Mouse (Mus musculus): ENCODE measurements around the gene Sept1. TPM values are rescaled to one million over a fixed set of nuclear protein-coding genes. Genes with fewer than 3 reads are reported as not detected.
A peak's percentile ranks its signal among the peaks of the same experiment; 100 is the strongest.

The Sept1 gene
- total RNA-seq (2021) = 1 to 10 TPM; 5.5 to 5.9 TPM
- long read RNA-seq, partial matches to known transcripts = 2 of 4 reads
- long read RNA-seq, other reads (novel, unspliced or antisense) = 0 of 4 reads

- DNase-seq (ENCODE audit: low spot score in 2 of 2) = peak; percentile 82 to 89
These were observed at the start of gene Sept1, which contains the start of gene Zfp553 for GRCm38 (mm10) chr7:127232622-127233367. Sept1 (minus strand) TSS chr7:127233130. Zfp553 (plus strand) TSS chr7:127233061.

GRCm38 (mm10) chr7:127282190-127282589 is 49.3 kb upstream of the Sept1 start:
- no peak for DNase-seq (ENCODE audit: low spot score in 2 of 2)

- DNase-seq (ENCODE audit: low spot score in 2 of 2) = no peak
These were observed 48.2 kb upstream of the Sept1 start for GRCm38 (mm10) chr7:127281114-127281513.

DNA sequence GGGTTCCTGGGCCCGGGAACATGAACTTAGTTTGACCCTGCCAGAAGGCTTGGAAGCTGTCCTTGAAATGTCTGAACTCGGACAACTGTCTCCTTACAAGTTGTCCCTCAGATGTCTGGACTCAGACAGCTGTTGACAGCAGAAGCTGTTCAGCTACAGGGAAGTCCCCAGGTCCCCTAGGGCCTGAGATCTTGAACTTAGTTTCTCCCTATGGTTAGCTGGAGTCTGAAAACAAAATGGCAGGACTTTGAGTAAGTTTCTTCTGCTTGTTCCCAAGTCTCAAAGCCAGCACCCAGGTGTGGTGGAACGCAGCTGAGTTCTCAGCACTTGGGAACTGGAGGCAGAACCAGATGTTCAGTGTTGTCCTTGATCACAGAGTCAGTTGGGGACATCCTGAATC is 47.2 kb upstream of the Sept1 start:
- no peak for DNase-seq (ENCODE audit: low spot score in 2 of 2)

DNA sequence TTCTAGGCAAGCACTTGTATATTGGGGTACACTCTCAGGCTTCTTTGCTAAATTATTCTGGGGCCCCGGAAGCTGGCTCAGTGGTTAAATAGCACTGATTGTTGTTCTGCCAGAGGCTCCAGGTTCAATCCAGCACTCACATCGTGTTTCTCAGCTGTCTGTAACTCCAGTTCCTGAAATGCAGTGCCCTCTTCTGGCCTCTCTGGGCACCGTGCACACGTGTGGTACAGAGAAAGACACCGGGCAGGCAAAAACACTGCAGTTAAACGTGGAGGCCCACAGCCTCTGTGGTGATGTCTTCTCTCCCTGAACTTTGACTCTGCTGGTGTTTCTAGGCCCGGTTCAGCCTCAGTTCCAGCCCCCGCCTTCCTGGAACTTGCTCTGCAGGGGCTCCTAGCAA is 45.4 kb upstream of the Sept1 start:
- DNase-seq (ENCODE audit: low spot score in 2 of 2) = no peak

GRCm38 (mm10) chr7:127276519-127276961 is 43.6 kb upstream of the Sept1 start:
- DNase-seq (ENCODE audit: low spot score in 2 of 2) = no peak

DNA sequence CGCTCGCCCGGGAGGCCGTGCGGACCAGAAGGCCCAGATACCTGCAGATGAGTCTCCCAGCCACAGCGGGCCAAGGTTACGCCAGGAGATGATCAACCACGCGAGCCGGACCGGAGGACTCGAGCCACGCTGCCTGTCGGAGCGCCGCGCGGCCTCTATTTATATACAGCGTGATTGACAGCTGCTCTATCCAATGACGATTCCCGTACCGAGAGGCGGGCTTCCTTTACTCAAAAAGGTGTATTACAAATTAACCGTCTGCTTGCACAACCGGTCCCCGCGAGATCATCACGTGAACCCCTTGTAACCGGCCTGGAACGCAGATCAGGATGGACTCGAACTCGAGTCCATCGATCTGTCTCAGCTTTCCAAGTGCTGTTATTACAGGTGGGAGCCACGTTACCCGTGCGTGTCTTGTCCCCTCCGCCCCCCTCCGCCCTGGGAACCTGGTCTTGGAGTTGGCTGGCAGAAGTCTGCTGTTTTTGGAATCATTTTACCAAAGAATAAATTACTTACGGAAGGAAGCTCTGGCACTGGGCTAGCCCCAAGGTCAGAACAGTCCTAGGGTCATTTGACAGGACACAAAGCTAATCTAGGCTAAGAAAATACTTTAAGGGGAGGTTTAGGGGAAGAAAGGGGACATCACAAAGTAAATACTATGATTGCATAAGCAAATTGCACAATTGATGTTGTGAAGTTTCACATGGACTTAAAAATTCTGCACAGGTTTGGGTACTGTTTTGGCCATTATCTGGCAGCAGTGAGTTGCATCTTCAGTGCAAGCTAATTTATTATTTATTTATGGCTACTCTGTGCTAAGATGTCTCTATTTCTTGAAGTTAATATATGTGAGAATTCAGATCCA is 41.2 kb upstream of the Sept1 start, which contains the start of gene Sephs2:
TSS of gene Sephs2 (minus strand) at position 131 of the 865 bp plus-strand sequence.
- DNase-seq (ENCODE audit: low spot score in 2 of 2) = peak; percentile 96

DNA sequence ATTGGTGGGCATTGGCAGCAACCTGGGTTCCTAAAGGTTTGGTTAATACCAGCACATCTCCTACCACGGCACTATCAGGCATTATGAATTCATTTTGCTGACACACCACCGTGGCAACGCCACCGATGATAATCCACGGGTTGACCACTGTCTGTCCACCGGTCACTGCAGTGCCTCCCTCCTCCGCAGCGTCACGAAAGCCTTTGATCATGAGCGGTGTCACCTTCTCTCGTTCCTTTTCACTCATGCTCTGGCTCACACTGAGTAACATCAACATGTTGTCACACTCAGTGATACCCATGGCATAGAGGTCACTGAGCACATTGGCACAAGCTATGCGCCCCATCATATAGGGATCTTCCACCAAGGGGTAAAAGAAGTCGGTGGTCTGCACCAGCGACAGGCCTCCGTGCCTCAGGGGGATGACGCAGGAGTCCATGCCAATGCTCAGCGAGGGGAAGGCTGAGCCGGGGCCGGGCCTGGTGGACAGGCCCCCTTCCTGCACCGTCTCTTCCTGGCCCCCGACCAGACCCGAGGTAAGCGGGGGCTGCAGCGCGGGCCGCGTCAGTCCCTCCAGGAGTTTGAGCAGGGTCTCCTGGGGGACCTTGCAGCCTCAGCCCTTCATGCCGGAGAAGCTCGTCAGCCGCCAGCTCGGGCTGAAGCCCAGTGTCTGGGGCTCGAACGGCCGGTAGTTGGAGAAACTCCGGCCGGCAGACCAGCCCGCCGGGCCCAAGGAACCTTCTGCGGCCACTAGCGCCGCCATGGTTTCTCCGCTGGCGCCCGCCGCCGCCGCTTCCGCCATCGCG is 40.4 kb upstream of the Sept1 start:
- peak in 1 of 2 experiments; percentile 55 for DNase-seq (ENCODE audit: low spot score in 2 of 2)

DNA sequence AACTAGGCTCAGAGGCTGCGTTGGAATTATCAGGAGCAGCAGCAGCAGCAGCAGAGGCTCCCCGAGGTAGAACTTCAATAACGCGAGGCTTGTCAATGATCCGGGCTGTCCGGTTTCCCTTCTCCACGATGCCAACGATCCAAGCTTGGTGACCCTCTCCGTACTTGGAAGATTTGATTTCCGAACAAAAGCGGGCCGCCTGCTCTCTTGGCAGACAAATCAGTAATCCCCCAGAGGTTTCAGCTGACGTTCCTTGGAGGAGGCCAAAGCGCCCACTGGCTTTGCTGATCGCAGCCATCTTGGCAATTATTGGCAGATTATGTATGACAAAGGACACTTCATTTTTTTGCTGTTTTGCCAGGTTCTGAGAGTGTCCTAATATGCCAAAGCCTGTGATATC is 39.6 kb upstream of the Sept1 start:
- DNase-seq (ENCODE audit: low spot score in 2 of 2) = no peak

DNA sequence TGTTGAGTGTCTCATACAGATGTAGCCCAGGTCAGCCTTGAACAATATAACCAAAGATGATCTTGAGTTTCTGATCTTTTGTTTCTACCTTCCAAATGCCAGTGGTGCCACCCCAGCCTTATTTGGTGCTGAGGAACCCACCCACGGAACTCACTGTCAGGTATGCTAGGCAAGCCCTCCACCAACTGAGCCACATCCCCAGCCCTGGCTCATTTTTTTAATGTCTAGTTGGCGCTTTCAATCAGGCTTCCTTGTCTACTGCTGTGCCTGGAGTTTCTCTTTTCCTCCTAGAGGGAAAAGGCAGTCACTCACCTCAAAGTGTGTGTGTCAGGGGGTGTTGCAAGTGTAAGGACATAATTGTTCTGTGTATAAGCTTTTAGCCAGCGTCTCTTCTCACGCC is 38.2 kb upstream of the Sept1 start:
- no peak for DNase-seq (ENCODE audit: low spot score in 2 of 2)

GRCm38 (mm10) chr7:127270666-127271065 is 37.7 kb upstream of the Sept1 start:
- no peak for DNase-seq (ENCODE audit: low spot score in 2 of 2)

DNA sequence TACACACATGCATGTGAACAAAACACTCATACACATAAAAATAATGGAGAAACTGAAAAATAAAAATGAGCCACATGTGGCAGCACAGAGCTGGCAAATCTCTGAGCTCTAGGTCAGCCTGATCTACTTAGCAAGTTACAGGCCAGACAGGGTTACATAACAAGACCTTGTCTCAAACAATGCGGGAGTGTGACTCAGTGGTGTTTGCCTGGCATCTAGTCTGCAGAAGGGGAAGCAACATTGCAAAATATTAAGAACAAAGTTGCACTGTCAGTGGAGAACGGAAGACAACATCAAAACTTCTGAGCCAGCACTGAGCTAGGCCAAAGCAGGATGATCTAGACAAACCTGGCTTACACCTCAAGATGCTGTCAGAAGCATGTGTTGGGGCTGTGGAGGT is 37.3 kb upstream of the Sept1 start:
- DNase-seq (ENCODE audit: low spot score in 2 of 2) = no peak

- no peak for DNase-seq (ENCODE audit: low spot score in 2 of 2)
These were observed 30.6 kb upstream of the Sept1 start for GRCm38 (mm10) chr7:127263526-127263925.

DNA sequence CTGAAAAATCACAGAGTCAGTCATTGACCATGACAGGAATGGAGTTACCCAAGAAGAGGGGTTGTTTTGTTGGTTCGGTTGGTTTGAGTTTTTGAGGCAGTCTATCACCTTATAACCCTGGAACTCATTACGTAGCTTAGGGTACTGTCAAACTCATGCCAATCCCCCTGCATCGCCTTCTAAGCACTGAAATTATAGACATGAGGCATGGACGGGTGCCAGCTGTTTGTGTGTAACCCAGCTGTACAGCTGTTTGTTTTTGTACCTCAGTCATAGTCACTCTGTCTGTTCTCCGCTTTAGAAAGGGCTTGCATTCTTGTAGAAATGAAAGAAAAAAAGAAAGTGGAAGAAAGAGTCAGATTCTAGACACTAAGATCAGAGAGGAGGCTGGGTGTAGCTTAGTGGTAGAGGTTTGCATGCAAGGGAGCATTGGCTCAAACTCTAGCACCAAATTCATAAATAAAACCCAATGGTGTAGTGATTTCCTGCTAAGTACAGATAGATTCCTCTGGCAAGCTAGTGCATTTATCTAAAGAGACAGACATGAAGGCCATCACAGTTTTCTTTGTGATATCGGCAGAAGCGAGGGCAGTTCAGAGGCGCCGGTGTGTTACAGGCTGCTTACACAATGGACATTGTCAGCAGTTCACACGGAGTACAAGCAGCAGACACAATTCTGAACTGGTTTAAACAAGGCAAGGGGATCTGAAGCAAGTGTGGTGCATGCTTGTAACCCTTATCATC is 29.5 kb upstream of the Sept1 start:
- DNase-seq (ENCODE audit: low spot score in 2 of 2) = no peak

- peak; percentile 94 to 96 for DNase-seq (ENCODE audit: low spot score in 2 of 2)
These were observed 27.6 kb upstream of the Sept1 start, which contains the start of gene Dctpp1 for GRCm38 (mm10) chr7:127260309-127261111. Dctpp1 (minus strand) TSS chr7:127260709.

GRCm38 (mm10) chr7:127259186-127259905 is 26.4 kb upstream of the Sept1 start:
- no peak for DNase-seq (ENCODE audit: low spot score in 2 of 2)

DNA sequence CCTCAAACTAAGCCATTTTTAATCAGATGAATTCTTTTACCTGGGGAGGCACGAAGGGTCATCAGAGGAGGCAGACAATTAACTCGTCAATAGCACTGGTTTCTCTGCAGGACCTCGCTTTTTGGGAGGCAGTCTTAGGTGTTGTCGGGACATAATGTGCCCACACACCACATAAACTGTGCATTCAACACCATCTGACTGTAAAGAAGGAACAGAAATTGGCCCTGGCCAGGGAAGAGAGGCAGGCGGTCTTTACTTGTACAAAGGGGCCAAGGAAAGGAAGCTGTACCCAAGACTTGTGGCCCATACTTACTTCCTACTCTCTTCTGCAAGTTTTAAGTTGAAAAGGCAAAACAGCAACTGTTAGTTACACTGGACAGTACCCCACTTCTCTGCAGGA is 23.6 kb upstream of the Sept1 start:
- no peak for DNase-seq (ENCODE audit: low spot score in 2 of 2)

- DNase-seq (ENCODE audit: low spot score in 2 of 2) = no peak
These were observed 23.0 kb upstream of the Sept1 start for GRCm38 (mm10) chr7:127255965-127256364.

- no peak for DNase-seq (ENCODE audit: low spot score in 2 of 2)
These were observed 22.1 kb upstream of the Sept1 start for GRCm38 (mm10) chr7:127255008-127255407.
